Mouse (Mus musculus): ENCODE measurements around the gene Hist1h1d. TPM values are rescaled to one million over a fixed set of nuclear protein-coding genes. Genes with fewer than 3 reads are reported as not detected.

Gene Hist1h1d
- polyA plus RNA-seq, 1 experiment from 2014 or later: 0.26 TPM

GRCm38 (mm10) chr13:23517603-23518294 lies 35.3 kb upstream of the Hist1h1d start:
- no peaks in the 10 kb centered on the region for H3K27me3 ChIP-seq (replicated peaks)
- H3K4me3 ChIP-seq: peak overlapping the region; percentile 59
- H3K9ac ChIP-seq: peak overlapping the region; percentile 48; the same call in 1 of the 2 replicates
- H3K9me3 ChIP-seq (replicated peaks): no peaks in the 10 kb centered on the region
- under 1% methylated on average over 27 of the region's 27 CpGs for WGBS
- H3K36me3 ChIP-seq: no peaks in the 10 kb centered on the region
- peak; percentile 86 for ATAC-seq (ENCODE audit: insufficient number of reproducible peaks, low FRiP score)
- 0 out of 2 replicates have a peak, but pooled peaks cover 8% of the 10 kb centered on the region for H3K4me1 ChIP-seq (replicated peaks)
- peak overlapping the region; percentile 80 for H3K4me2 ChIP-seq
- H3K27ac ChIP-seq (ENCODE audit: poor library complexity, severe bottlenecking): peak overlapping the region; percentile 70

DNA sequence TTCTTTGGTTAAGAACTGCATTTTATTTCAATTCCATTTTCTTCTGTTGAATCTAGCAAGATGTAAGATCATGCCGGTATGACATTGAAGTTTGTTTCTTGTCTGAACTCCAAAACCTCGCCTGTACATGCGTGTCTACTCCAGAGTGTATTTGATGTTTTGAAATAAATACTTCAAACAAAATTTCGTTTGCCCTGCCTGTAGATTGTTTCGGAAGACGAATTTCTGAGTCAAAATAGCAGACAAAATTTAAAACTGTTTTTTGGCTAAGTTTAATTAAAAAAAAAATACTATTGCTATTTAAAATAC lies 34.8 kb upstream of the Hist1h1d start:
- under 1% methylated on average over 6 of the region's 6 CpGs for WGBS
- H3K27ac ChIP-seq (ENCODE audit: poor library complexity, severe bottlenecking): no peak overlapping the region

DNA sequence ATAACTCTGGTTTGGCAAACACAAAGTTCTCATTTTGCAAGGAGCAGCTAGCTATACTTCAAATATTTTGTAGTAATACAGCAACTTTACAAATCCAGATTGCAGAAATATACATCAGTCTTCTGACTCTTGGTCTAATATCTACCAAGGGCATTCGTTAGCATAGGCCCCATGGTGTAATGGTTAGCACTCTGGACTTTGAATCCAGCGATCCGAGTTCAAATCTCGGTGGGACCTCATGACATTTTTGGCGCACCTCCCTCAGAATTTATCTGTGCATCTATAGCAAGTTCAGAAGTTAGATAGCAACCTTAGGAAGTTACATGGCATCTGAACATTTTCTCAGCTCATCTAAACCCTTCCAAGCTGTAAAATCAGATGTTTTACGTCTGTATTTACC lies 34.2 kb upstream of the Hist1h1d start:
- 0 out of 2 replicates have a peak overlapping the region, but pooled peaks have one; percentile 45 for H3K9ac ChIP-seq
- H3K9me3 ChIP-seq (replicated peaks): no peaks in the 10 kb centered on the region
- no peaks in the 10 kb centered on the region for H3K27me3 ChIP-seq (replicated peaks)
- peak overlapping the region; percentile 43; the same call in 1 of the 2 replicates for H3K27ac ChIP-seq (ENCODE audit: poor library complexity, severe bottlenecking)
- peak overlapping the region; percentile 66 for H3K4me2 ChIP-seq
- no peaks in the 10 kb centered on the region for H3K36me3 ChIP-seq
- WGBS: 1% methylated on average over 6 of the region's 6 CpGs
- ATAC-seq (ENCODE audit: insufficient number of reproducible peaks, low FRiP score): peak; percentile 58; the same call in 1 of the 2 replicates
- peak overlapping the region; percentile 49 for H3K4me3 ChIP-seq
- 0 out of 2 replicates have a peak, but pooled peaks cover 8% of the 10 kb centered on the region for H3K4me1 ChIP-seq (replicated peaks)

More for the DNA sequence above, 34.8 kb upstream of the Hist1h1d start:
- Histone ChIP-seq H3K9me3 (replicated peaks) (no peaks in the 10 kb centered on the region), H3K4me1 (replicated peaks) (0 out of 2 replicates have a peak, but pooled peaks cover 8% of the 10 kb centered on the region), H3K9ac (peak overlapping the region; percentile 48; the same call in 1 of the 2 replicates), H3K27me3 (replicated peaks) (no peaks in the 10 kb centered on the region), H3K36me3 (no peaks in the 10 kb centered on the region), H3K4me3 (peak overlapping the region; percentile 59), H3K4me2 (peak overlapping the region; percentile 80)
- ATAC-seq (ENCODE audit: insufficient number of reproducible peaks, low FRiP score): no peak

DNA sequence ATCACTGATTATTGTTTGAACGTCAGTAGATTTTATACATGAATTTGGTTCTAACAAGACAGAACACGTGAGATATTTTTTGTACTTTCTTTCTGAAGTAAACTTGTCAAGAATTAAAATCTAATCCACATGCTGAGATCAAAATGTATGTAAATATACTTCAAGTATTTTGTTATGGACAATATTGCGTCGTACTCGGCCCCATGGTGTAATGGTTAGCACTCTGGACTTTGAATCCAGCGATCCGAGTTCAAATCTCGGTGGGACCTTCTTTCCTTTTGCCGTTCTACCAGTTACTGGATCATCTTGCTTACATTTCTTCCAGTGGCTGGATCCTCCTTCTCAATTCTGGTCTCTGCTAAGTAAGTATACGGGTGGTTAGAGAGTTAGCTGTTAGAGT lies 33.6 kb upstream of the Hist1h1d start:
- WGBS: under 1% methylated on average over 10 of the region's 10 CpGs
- H3K4me2 ChIP-seq: peak overlapping the region; percentile 66
- H3K27me3 ChIP-seq (replicated peaks): no peaks in the 10 kb centered on the region
- H3K9me3 ChIP-seq (replicated peaks): no peaks in the 10 kb centered on the region
- 0 out of 2 replicates have a peak overlapping the region, but pooled peaks have one; percentile 45 for H3K9ac ChIP-seq
- ATAC-seq (ENCODE audit: insufficient number of reproducible peaks, low FRiP score): peak; percentile 22; the same call in 1 of the 2 replicates
- H3K36me3 ChIP-seq: no peaks in the 10 kb centered on the region
- peak overlapping the region; percentile 49 for H3K4me3 ChIP-seq
- peak overlapping the region; percentile 43; the same call in 1 of the 2 replicates for H3K27ac ChIP-seq (ENCODE audit: poor library complexity, severe bottlenecking)
- 0 out of 2 replicates have a peak, but pooled peaks cover 8% of the 10 kb centered on the region for H3K4me1 ChIP-seq (replicated peaks)

DNA sequence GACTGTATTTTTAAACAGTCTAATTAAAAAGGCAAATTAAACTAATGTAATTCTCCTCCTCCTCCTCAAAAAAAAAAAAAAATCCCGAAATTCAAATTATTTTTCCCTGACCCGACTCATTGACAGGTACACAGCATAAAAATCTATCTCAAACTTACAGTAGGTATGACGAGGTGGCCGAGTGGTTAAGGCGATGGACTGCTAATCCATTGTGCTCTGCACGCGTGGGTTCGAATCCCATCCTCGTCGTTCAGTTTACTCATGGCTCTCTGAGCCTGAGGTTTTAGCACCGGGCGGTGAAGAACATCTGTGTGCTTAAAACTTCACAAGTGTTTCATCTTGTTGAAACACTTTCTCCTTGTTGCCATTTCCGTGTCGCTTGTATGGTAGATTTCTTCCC lies 31.4 kb upstream of the Hist1h1d start:
- H3K4me2 ChIP-seq: peak overlapping the region; percentile 48

GRCm38 (mm10) chr13:23523976-23524375 lies 29.1 kb upstream of the Hist1h1d start:
- Histone ChIP-seq H3K27ac (ENCODE audit: poor library complexity, severe bottlenecking) (no peak overlapping the region), H3K4me2 (no peak overlapping the region), H3K4me1 (replicated peaks) (peaks cover 16% of the 10 kb centered on the region), H3K9me3 (replicated peaks) (no peaks in the 10 kb centered on the region), H3K9ac (no peak overlapping the region), H3K27me3 (replicated peaks) (no peaks in the 10 kb centered on the region), H3K36me3 (no peaks in the 10 kb centered on the region), H3K4me3 (no peak overlapping the region)
- WGBS: 47% methylated on average over 5 of the region's 5 CpGs
- no peak for ATAC-seq (ENCODE audit: insufficient number of reproducible peaks, low FRiP score)

More for the DNA sequence above, 31.4 kb upstream of the Hist1h1d start:
- Histone ChIP-seq H3K27ac (ENCODE audit: poor library complexity, severe bottlenecking) (no peak overlapping the region), H3K4me1 (replicated peaks) (peaks cover 9% of the 10 kb centered on the region), H3K9me3 (replicated peaks) (no peaks in the 10 kb centered on the region), H3K27me3 (replicated peaks) (no peaks in the 10 kb centered on the region), H3K4me3 (peak overlapping the region; percentile 12; the same call in 1 of the 2 replicates), H3K9ac (no peak overlapping the region), H3K36me3 (no peaks in the 10 kb centered on the region)
- WGBS: 3% methylated on average over 14 of the region's 14 CpGs
- 0 out of 2 replicates have a peak, but pooled peaks have one; percentile 44 for ATAC-seq (ENCODE audit: insufficient number of reproducible peaks, low FRiP score)

DNA sequence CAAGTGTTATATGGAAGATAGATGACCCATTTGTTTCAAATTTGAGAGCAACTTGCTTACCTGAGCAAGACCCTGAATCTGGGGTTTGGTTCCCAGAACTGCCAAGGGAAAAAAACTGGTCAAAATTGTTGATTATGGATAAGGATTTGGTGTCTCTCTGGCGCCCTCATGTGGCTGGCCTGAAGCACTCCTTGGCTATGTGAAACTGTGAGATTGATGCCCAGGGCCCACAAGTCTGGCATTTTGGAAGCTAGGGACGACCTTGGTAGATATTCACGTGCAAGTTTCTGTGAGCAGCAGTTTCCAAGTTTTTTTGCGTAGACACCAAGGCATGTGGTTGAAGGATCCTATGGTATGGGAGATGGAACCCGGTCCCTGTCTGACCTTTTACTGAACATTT lies 28.4 kb upstream of the Hist1h1d start:
- H3K4me3 ChIP-seq: no peak overlapping the region
- H3K9ac ChIP-seq: no peak overlapping the region
- H3K36me3 ChIP-seq: no peaks in the 10 kb centered on the region
- no peak for ATAC-seq (ENCODE audit: insufficient number of reproducible peaks, low FRiP score)
- no peaks in the 10 kb centered on the region for H3K27me3 ChIP-seq (replicated peaks)
- 9% methylated on average over 5 of the region's 5 CpGs for WGBS
- H3K4me2 ChIP-seq: no peak overlapping the region
- H3K27ac ChIP-seq (ENCODE audit: poor library complexity, severe bottlenecking): no peak overlapping the region
- H3K9me3 ChIP-seq (replicated peaks): no peaks in the 10 kb centered on the region
- H3K4me1 ChIP-seq (replicated peaks): peaks cover 18% of the 10 kb centered on the region

DNA sequence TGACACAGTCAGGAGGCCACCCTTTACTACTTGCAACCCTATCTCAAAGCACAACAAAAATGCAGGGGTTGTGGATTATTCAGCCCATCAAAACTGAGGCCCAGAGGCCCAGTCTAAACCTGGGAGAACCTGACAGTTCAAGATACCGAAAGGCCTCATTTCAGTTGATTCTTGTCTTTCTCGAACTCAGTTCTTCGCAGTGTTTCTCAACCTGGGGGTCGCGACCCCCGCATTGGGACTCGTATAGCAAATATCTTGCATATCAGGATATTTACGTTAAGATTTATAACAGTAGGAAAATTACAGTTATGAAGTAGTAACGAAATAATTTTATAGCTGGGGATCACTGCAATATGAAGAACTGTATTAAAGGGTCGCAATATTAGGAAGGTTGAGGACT lies 27.2 kb upstream of the Hist1h1d start:
- Histone ChIP-seq H3K27ac (ENCODE audit: poor library complexity, severe bottlenecking) (no peak overlapping the region), H3K4me3 (peak overlapping the region; percentile 51), H3K9me3 (replicated peaks) (no peaks in the 10 kb centered on the region), H3K4me1 (replicated peaks) (peaks cover 15% of the 10 kb centered on the region), H3K9ac (no peak overlapping the region), H3K4me2 (peak overlapping the region; percentile 65), H3K36me3 (no peaks in the 10 kb centered on the region), H3K27me3 (replicated peaks) (no peaks in the 10 kb centered on the region)
- WGBS: 1% methylated on average over 10 of the region's 10 CpGs
- no peak for ATAC-seq (ENCODE audit: insufficient number of reproducible peaks, low FRiP score)

DNA sequence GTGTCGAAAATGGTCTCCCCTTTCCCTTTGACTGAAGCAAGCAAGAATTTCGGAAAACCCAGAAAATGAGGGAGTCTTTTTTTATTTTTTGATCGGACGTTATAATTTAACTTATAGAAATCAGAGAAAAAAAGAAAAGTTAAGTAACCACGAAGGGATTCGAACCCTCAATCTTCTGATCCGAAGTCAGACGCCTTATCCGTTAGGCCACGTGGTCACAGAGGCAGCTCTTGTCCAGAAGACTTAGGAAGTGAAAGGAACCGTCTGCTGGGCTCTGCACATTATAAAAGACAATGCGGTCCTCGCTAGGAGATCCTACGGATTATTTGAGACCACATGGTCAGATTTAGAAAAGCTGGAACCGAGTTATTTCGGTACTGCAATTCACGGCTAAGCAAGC lies 26.8 kb upstream of the Hist1h1d start:
- Histone ChIP-seq H3K27me3 (replicated peaks) (no peaks in the 10 kb centered on the region), H3K9ac (peak overlapping the region; percentile 67), H3K4me3 (peak overlapping the region; percentile 51), H3K27ac (ENCODE audit: poor library complexity, severe bottlenecking) (no peak overlapping the region), H3K36me3 (no peaks in the 10 kb centered on the region), H3K4me1 (replicated peaks) (peaks cover 15% of the 10 kb centered on the region), H3K4me2 (peak overlapping the region; percentile 65), H3K9me3 (replicated peaks) (no peaks in the 10 kb centered on the region)
- 0 out of 2 replicates have a peak, but pooled peaks have one; percentile 49 for ATAC-seq (ENCODE audit: insufficient number of reproducible peaks, low FRiP score)
- WGBS: under 1% methylated on average over 17 of the region's 17 CpGs

- ATAC-seq (ENCODE audit: insufficient number of reproducible peaks, low FRiP score): no peak
- Histone ChIP-seq H3K9ac (peak overlapping the region; percentile 7; the same call in 1 of the 2 replicates), H3K27me3 (replicated peaks) (no peaks in the 10 kb centered on the region), H3K27ac (ENCODE audit: poor library complexity, severe bottlenecking) (peak overlapping the region; percentile 57), H3K36me3 (no peaks in the 10 kb centered on the region), H3K4me1 (replicated peaks) (peaks cover 25% of the 10 kb centered on the region), H3K4me2 (peak overlapping the region; percentile 38), H3K9me3 (replicated peaks) (no peaks in the 10 kb centered on the region), H3K4me3 (no peak overlapping the region)
- 84% methylated on average over 5 of the region's 5 CpGs for WGBS
Measured at GRCm38 (mm10) chr13:23529005-23529404, 24.1 kb upstream of the Hist1h1d start.

GRCm38 (mm10) chr13:23529480-23530165 lies 23.4 kb upstream of the Hist1h1d start:
- Histone ChIP-seq H3K4me1 (replicated peaks) (peaks cover 28% of the 10 kb centered on the region), H3K4me2 (peak overlapping the region; percentile 67; the same call in 1 of the 2 replicates), H3K4me3 (peak overlapping the region; percentile 63), H3K27ac (ENCODE audit: poor library complexity, severe bottlenecking) (peak overlapping the region; percentile 97), H3K9me3 (replicated peaks) (no peaks in the 10 kb centered on the region), H3K9ac (peak overlapping the region; percentile 85; the same call in 1 of the 2 replicates), H3K27me3 (replicated peaks) (no peaks in the 10 kb centered on the region), H3K36me3 (no peaks in the 10 kb centered on the region)
- WGBS: 28% methylated on average over 2 of the region's 2 CpGs
- no peak for ATAC-seq (ENCODE audit: insufficient number of reproducible peaks, low FRiP score)
